Comparison of ENCODE assay signal across 8 mouse cellular contexts in genomic region chr1:139422941-139423340, GRCm38 (mm10). TPM values are rescaled to one million over a fixed set of nuclear protein-coding genes. Genes with fewer than 3 reads are reported as not detected.
DNase-seq lines count a peak whose midpoint lies in the region; ATAC-seq lines count a peak whose summit lies in the region.

No protein-coding gene starts in this region.

- H3K4me1 ChIP-seq in erythroblast, embryonic 14.5 days (ENCODE audit: control insufficient read depth), result peaks cover 42% of the 10 kb centered on the region
- peaks cover 28% of the 10 kb centered on the region for H3K4me1 ChIP-seq in embryonic facial prominence, embryonic 15.5 days
- H3K4me1 ChIP-seq in intestine, embryonic 14.5 days (replicated peaks; ENCODE audit: control insufficient read depth, insufficient read depth, low read length), result peaks cover 30% of the 10 kb centered on the region
- H3K4me1 ChIP-seq in liver, embryonic 15.5 days (replicated peaks), result peaks cover 34% of the 10 kb centered on the region

- H3K27ac ChIP-seq in embryonic facial prominence, embryonic 15.5 days (replicated peaks), result peak overlapping the region; percentile 88
- no peak overlapping the region for H3K27ac ChIP-seq in intestine, embryonic 14.5 days (ENCODE audit: low read depth)
- H3K27ac ChIP-seq in liver, embryonic 15.5 days (replicated peaks), result peak overlapping the region; percentile 85; the same call in 1 of the 2 replicates

- peak overlapping the region; percentile 62 for H3K4me2 ChIP-seq in embryonic facial prominence, embryonic 15.5 days (replicated peaks)
- peak overlapping the region; percentile 62 for H3K4me2 ChIP-seq in intestine, embryonic 14.5 days (ENCODE audit: low read length)
- H3K4me2 ChIP-seq in liver, embryonic 15.5 days, result peak overlapping the region; percentile 83

- H3K27me3 ChIP-seq in erythroblast, embryonic 14.5 days (ENCODE audit: control insufficient read depth), result no peaks in the 10 kb centered on the region
- H3K27me3 ChIP-seq in embryonic facial prominence, embryonic 15.5 days, result no peaks in the 10 kb centered on the region
- no peaks in the 10 kb centered on the region for H3K27me3 ChIP-seq in intestine, embryonic 14.5 days (replicated peaks; ENCODE audit: control insufficient read depth, insufficient read depth, low read length)
- peaks cover 5% of the 10 kb centered on the region; the same call in 1 of the 2 replicates for H3K27me3 ChIP-seq in liver, embryonic 15.5 days

- no peak for ATAC-seq in erythroblast, adult 5-6 weeks (replicated peaks; ENCODE audit: low FRiP score, poor library complexity, severe bottlenecking)
- no peak for ATAC-seq in embryonic facial prominence, embryonic 15.5 days (ENCODE audit: insufficient number of reproducible peaks, low FRiP score, low TSS enrichment, low read depth)
- peak; percentile 4; the same call in 1 of the 2 replicates for ATAC-seq in intestine, embryonic 14.5 days (replicated peaks; ENCODE audit: low FRiP score, low TSS enrichment, low read depth)
- no peak for ATAC-seq in liver, embryonic 15.5 days (ENCODE audit: insufficient read depth)

- peaks cover 17% of the 10 kb centered on the region for H3K36me3 ChIP-seq in erythroblast, embryonic 14.5 days (ENCODE audit: control insufficient read depth)
- H3K36me3 ChIP-seq in embryonic facial prominence, embryonic 15.5 days, result no peaks in the 10 kb centered on the region
- H3K36me3 ChIP-seq in intestine, embryonic 14.5 days (ENCODE audit: control insufficient read depth, insufficient read depth, low read length), result 0 out of 2 replicates have a peak, but pooled peaks cover 6% of the 10 kb centered on the region
- H3K36me3 ChIP-seq in liver, embryonic 15.5 days (replicated peaks), result 0 out of 2 replicates have a peak, but pooled peaks cover 4% of the 10 kb centered on the region

- peak; percentile 32 for DNase-seq in MEL-GATA-1-ER (ENCODE audit: extremely low read depth, low read depth)
- DNase-seq in intestine, embryonic 14.5 days (ENCODE audit: low spot score), result peak; percentile 59
- DNase-seq in retina, embryonic 14.5 days (ENCODE audit: low spot score), result peak; percentile 51
- no peak for DNase-seq in ovary, postnatal 14 days (ENCODE audit: low spot score)

- H3K9ac ChIP-seq in embryonic facial prominence, embryonic 15.5 days, result peak overlapping the region; percentile 73; the same call in 1 of the 2 replicates
- peak overlapping the region; percentile 95 for H3K9ac ChIP-seq in intestine, embryonic 14.5 days (ENCODE audit: low read length)
- peak overlapping the region; percentile 94 for H3K9ac ChIP-seq in liver, embryonic 15.5 days

- WGBS in embryonic facial prominence, embryonic 15.5 days, result 12% methylated on average over 10 of the region's 10 CpGs
- 20% methylated on average over 10 of the region's 10 CpGs for WGBS in intestine, embryonic 14.5 days
- 25% methylated on average over 10 of the region's 10 CpGs for WGBS in liver, embryonic 15.5 days (ENCODE audit: insufficient replicate concordance)

- H3K9me3 ChIP-seq in erythroblast, embryonic 14.5 days (ENCODE audit: control insufficient read depth, low read length), result no peaks in the 10 kb centered on the region
- no peaks in the 10 kb centered on the region for H3K9me3 ChIP-seq in embryonic facial prominence, embryonic 15.5 days (replicated peaks)
- H3K9me3 ChIP-seq in intestine, embryonic 14.5 days (ENCODE audit: control insufficient read depth, low read length), result no peaks in the 10 kb centered on the region
- H3K9me3 ChIP-seq in liver, embryonic 15.5 days (replicated peaks), result no peaks in the 10 kb centered on the region

- H3K4me3 ChIP-seq in erythroblast, embryonic 14.5 days (replicated peaks), result peak overlapping the region; percentile 95
- H3K4me3 ChIP-seq in embryonic facial prominence, embryonic 15.5 days (replicated peaks), result peak overlapping the region; percentile 71
- H3K4me3 ChIP-seq in intestine, embryonic 14.5 days (ENCODE audit: low read depth, low read length), result peak overlapping the region; percentile 68
- peak overlapping the region; percentile 91 for H3K4me3 ChIP-seq in liver, embryonic 15.5 days (replicated peaks)

RNA-seq across cellular contexts. Expression of gene Zbtb41, which starts 0.9 kb away (rescaled TPM):
- 0.01 and 0.02 TPM in 2 replicates for polyA plus RNA-seq in erythroblast, embryonic 14.5 days (2012)
- total RNA-seq in erythroblast, adult 5-6 weeks (2015; ENCODE audit: low replicate concordance), result 4.2 and 5.8 TPM in 2 replicates
- 2.6 and 3.9 TPM in 2 replicates for total RNA-seq in erythroblast, adult 5-6 weeks (2017; ENCODE audit: low replicate concordance)
- polyA plus RNA-seq in embryonic facial prominence, embryonic 15.5 days (2015; fragmentation: Nextera tagmentation; extraction: Ambion mirVana), result 6.7 and 8.5 TPM in 2 replicates
- 12.4 and 13.7 TPM in 2 replicates for polyA plus RNA-seq in intestine, embryonic 14.5 days (2014; fragmentation: Nextera tagmentation; extraction: Ambion mirVana)
- polyA plus RNA-seq in liver, embryonic 15.5 days (2015; fragmentation: Nextera tagmentation; extraction: Ambion mirVana), result 2.2 and 2.5 TPM in 2 replicates

RNA-seq across cellular contexts. Expression of gene Aspm, which starts 31.6 kb away (rescaled TPM):
- 0.19 and 0.27 TPM in 2 replicates for polyA plus RNA-seq in erythroblast, embryonic 14.5 days (2012)
- total RNA-seq in erythroblast, adult 5-6 weeks (2015; ENCODE audit: low replicate concordance), result 15.7 and 21.5 TPM in 2 replicates
- 22.0 and 26.1 TPM in 2 replicates for total RNA-seq in erythroblast, adult 5-6 weeks (2017; ENCODE audit: low replicate concordance)
- polyA plus RNA-seq in embryonic facial prominence, embryonic 15.5 days (2015; fragmentation: Nextera tagmentation; extraction: Ambion mirVana), result 10.6 and 12.1 TPM in 2 replicates
- 17.3 and 19.1 TPM in 2 replicates for polyA plus RNA-seq in intestine, embryonic 14.5 days (2014; fragmentation: Nextera tagmentation; extraction: Ambion mirVana)
- polyA plus RNA-seq in liver, embryonic 15.5 days (2015; fragmentation: Nextera tagmentation; extraction: Ambion mirVana), result 9.9 and 10.0 TPM in 2 replicates

RNA-seq across cellular contexts. Expression of gene Crb1, which starts 46.0 kb away (rescaled TPM):
- not detected in 2 replicates for polyA plus RNA-seq in erythroblast, embryonic 14.5 days (2012)
- 0.84 TPM in 1 of 2 replicates, not detected in the other for total RNA-seq in erythroblast, adult 5-6 weeks (2015; ENCODE audit: low replicate concordance)
- total RNA-seq in erythroblast, adult 5-6 weeks (2017; ENCODE audit: low replicate concordance), result not detected in 2 replicates
- polyA plus RNA-seq in embryonic facial prominence, embryonic 15.5 days (2015; fragmentation: Nextera tagmentation; extraction: Ambion mirVana), result 0.20 TPM in 1 of 2 replicates, not detected in the other
- polyA plus RNA-seq in intestine, embryonic 14.5 days (2014; fragmentation: Nextera tagmentation; extraction: Ambion mirVana), result 0.12 and 0.47 TPM in 2 replicates
- polyA plus RNA-seq in liver, embryonic 15.5 days (2015; fragmentation: Nextera tagmentation; extraction: Ambion mirVana), result not detected in 2 replicates
